Comparison of ENCODE assay signal across 10 mouse cellular contexts in genomic region chr5:31254452-31254851, GRCm38 (mm10). TPM values are rescaled to one million over a fixed set of nuclear protein-coding genes. Genes with fewer than 3 reads are reported as not detected.
DNase-seq lines count a peak whose midpoint lies in the region; ATAC-seq and TF ChIP-seq lines count a peak whose summit lies in the region.
"Had no signal": no experiment of that assay in that cellular context is flagged by ENCODE, and none has a peak within 500 bp of the region (broad histone marks: within the 10 kb centered on the region; RNA-seq: fewer than 3 reads in every experiment).

No protein-coding gene starts in this region.

- peaks cover 3% of the 10 kb centered on the region; the same call in 1 of the 2 replicates for H3K4me1 ChIP-seq in lung, postnatal 0 days (ENCODE audit: insufficient read depth, low read depth, low read length)

- H3K4me2 ChIP-seq in lung, postnatal 0 days (replicated peaks; ENCODE audit: low read depth, low read length) = peak overlapping the region; percentile 28; the same call in 1 of the 2 replicates

- no peak for TF ChIP-seq CTCF in lung, postnatal 0 days (IDR thresholded peaks at IDR 0.05)

- no peak overlapping the region for H3K9ac ChIP-seq in lung, postnatal 0 days (replicated peaks; ENCODE audit: low read depth)

- peak; percentile 67 for ATAC-seq in lung, postnatal 0 days
- ATAC-seq in inflammation-experienced regulatory T-cells, adult 6 months = no peak

- peaks cover 23% of the 10 kb centered on the region for H3K36me3 ChIP-seq in lung, postnatal 0 days (ENCODE audit: insufficient read depth, low read length)

- H3K4me3 ChIP-seq in lung, postnatal 0 days (ENCODE audit: low read depth, low read length) = no peak overlapping the region

- no peaks in the 10 kb centered on the region for H3K27me3 ChIP-seq in lung, postnatal 0 days (replicated peaks; ENCODE audit: insufficient read depth, low read length)

- peak overlapping the region; percentile 80 for H3K27ac ChIP-seq in lung, postnatal 0 days (ENCODE audit: low read length)
- H3K27ac ChIP-seq: kidney, postnatal 0 days had no signal

- TF ChIP-seq EP300 in lung, postnatal 0 days (IDR thresholded peaks at IDR 0.05) = peak; percentile 55; the same call in 1 of the 2 replicates

- DNase-seq in adrenal gland, adult 2 months = peak; percentile 61
- no peak for DNase-seq in adrenal gland, adult 18-20 months (ENCODE audit: low spot score in 2 of 2)
- peak; percentile 49 to 60 for DNase-seq in adrenal gland, postnatal 36 days
- peak; percentile 35 to 36 for DNase-seq in heart, postnatal 14 days
- peak; percentile 92 for DNase-seq in lung, postnatal 0 days (ENCODE audit: low spot score)
- no peak for DNase-seq in right cerebral cortex, adult 18-20 months
- DNase-seq in embryo, embryonic 10 days (ENCODE audit: low spot score) = no peak

- intact Hi-C loops in heart, postnatal 14 days (cut with DNase I) = no loop called here

- H3K9me3 ChIP-seq in lung, postnatal 0 days (ENCODE audit: low read length) = no peaks in the 10 kb centered on the region

- WGBS in lung, postnatal 0 days = 28% methylated on average over 7 of the region's 7 CpGs

RNA-seq across cellular contexts. Expression of gene Krtcap3, which starts 3.0 kb away (rescaled TPM):
- total RNA-seq in adrenal gland, adult 2 months (2021) = 1 to 10 TPM; 2.2 to 4.5 TPM
- 13.3 and 13.6 TPM in 2 replicates for polyA plus RNA-seq in adrenal gland, adult 2 months (2012; rRNA removed)
- 1 to 10 TPM; 4.9 to 6.5 TPM for total RNA-seq in adrenal gland, adult 18-20 months (2021)
- 1 to 10 TPM; 3.7 to 4.1 TPM for total RNA-seq in adrenal gland, postnatal 36 days (2021)
- total RNA-seq in heart, postnatal 14 days (2021) = 1 to 10 TPM; 2.8 to 3.2 TPM
- 44.5 and 50.4 TPM in 2 replicates for polyA plus RNA-seq in lung, postnatal 0 days (2015; fragmentation: Nextera tagmentation; extraction: Ambion mirVana)
- 10 to 100 TPM; 25.8 to 27.7 (median 26.9) TPM for polyA plus RNA-seq in inflammation-experienced regulatory T-cells, adult 6 months (2017; shearing (Covaris generic))

RNA-seq across cellular contexts. Expression of gene Gm9970, which starts 13.4 kb away (rescaled TPM):
- not detected for total RNA-seq in adrenal gland, adult 2 months (2021)
- polyA plus RNA-seq in adrenal gland, adult 2 months (2012; rRNA removed) = 3.7 and 3.9 TPM in 2 replicates
- total RNA-seq in adrenal gland, adult 18-20 months (2021) = under 1 TPM in 1 of 2 experiments, not detected in 1; 0.60 TPM
- total RNA-seq in adrenal gland, postnatal 36 days (2021) = not detected
- not detected for total RNA-seq in heart, postnatal 14 days (2021)
- 0.45 and 0.62 TPM in 2 replicates for polyA plus RNA-seq in lung, postnatal 0 days (2015; fragmentation: Nextera tagmentation; extraction: Ambion mirVana)
- not detected for polyA plus RNA-seq in inflammation-experienced regulatory T-cells, adult 6 months (2017; shearing (Covaris generic))
- total RNA-seq: midbrain, postnatal 0 days had no signal

RNA-seq across cellular contexts. Expression of gene Nrbp1, which starts 13.8 kb away (rescaled TPM):
- 10 to 100 TPM; 78.2 to 84.9 TPM for total RNA-seq in adrenal gland, adult 2 months (2021)
- 180 and 229 TPM in 2 replicates for polyA plus RNA-seq in adrenal gland, adult 2 months (2012; rRNA removed)
- total RNA-seq in adrenal gland, adult 18-20 months (2021) = 10 to 100 TPM; 66.7 to 89.4 TPM
- 10 to 100 TPM; 80.6 to 95.8 TPM for total RNA-seq in adrenal gland, postnatal 36 days (2021)
- total RNA-seq in heart, postnatal 14 days (2021) = 10 to 100 TPM; 73.1 to 75.0 TPM
- 125 and 131 TPM in 2 replicates for polyA plus RNA-seq in lung, postnatal 0 days (2015; fragmentation: Nextera tagmentation; extraction: Ambion mirVana)
- 100 to 1,000 TPM in 1 of 3 experiments, 10 to 100 TPM in 2; 84.6 to 104 (median 84.9) TPM for polyA plus RNA-seq in inflammation-experienced regulatory T-cells, adult 6 months (2017; shearing (Covaris generic))

RNA-seq across cellular contexts. Expression of gene Ppm1g, which starts 34.0 kb away (rescaled TPM):
- total RNA-seq in adrenal gland, adult 2 months (2021) = 100 to 1,000 TPM; 105 TPM
- 174 and 197 TPM in 2 replicates for polyA plus RNA-seq in adrenal gland, adult 2 months (2012; rRNA removed)
- total RNA-seq in adrenal gland, adult 18-20 months (2021) = 100 to 1,000 TPM; 110 to 129 TPM
- 100 to 1,000 TPM; 105 to 129 TPM for total RNA-seq in adrenal gland, postnatal 36 days (2021)
- total RNA-seq in heart, postnatal 14 days (2021) = 10 to 100 TPM; 56.5 to 66.1 TPM
- polyA plus RNA-seq in lung, postnatal 0 days (2015; fragmentation: Nextera tagmentation; extraction: Ambion mirVana) = 77.6 TPM in 2 replicates
- 10 to 100 TPM; 38.5 to 63.1 (median 49.7) TPM for polyA plus RNA-seq in inflammation-experienced regulatory T-cells, adult 6 months (2017; shearing (Covaris generic))

RNA-seq across cellular contexts. Expression of gene Ift172, which starts 36.5 kb away (rescaled TPM):
- total RNA-seq in adrenal gland, adult 2 months (2021) = 10 to 100 TPM; 28.9 to 38.1 TPM
- 29.5 and 30.1 TPM in 2 replicates for polyA plus RNA-seq in adrenal gland, adult 2 months (2012; rRNA removed)
- 10 to 100 TPM; 34.9 to 37.9 TPM for total RNA-seq in adrenal gland, adult 18-20 months (2021)
- 10 to 100 TPM; 30.4 to 39.0 TPM for total RNA-seq in adrenal gland, postnatal 36 days (2021)
- total RNA-seq in heart, postnatal 14 days (2021) = 10 to 100 TPM; 37.2 to 42.3 TPM
- 24.2 and 25.6 TPM in 2 replicates for polyA plus RNA-seq in lung, postnatal 0 days (2015; fragmentation: Nextera tagmentation; extraction: Ambion mirVana)
- polyA plus RNA-seq in inflammation-experienced regulatory T-cells, adult 6 months (2017; shearing (Covaris generic)) = 1 to 10 TPM; 3.3 to 4.4 (median 4.3) TPM

Comparison
In these comparisons a context has a peak if more than half of its experiments do, and no peak if none do; other contexts are left out.
1. DNase-seq: peak in adrenal gland, adult 2 months (single experiment), adrenal gland, postnatal 36 days (2 of 2), heart, postnatal 14 days (2 of 2) and lung, postnatal 0 days (single experiment); none in adrenal gland, adult 18-20 months (0 of 2), right cerebral cortex, adult 18-20 months (single experiment) and embryo, embryonic 10 days (single experiment).